Comparison of ENCODE assay signal across 10 mouse cellular contexts in the genomic region with DNA sequence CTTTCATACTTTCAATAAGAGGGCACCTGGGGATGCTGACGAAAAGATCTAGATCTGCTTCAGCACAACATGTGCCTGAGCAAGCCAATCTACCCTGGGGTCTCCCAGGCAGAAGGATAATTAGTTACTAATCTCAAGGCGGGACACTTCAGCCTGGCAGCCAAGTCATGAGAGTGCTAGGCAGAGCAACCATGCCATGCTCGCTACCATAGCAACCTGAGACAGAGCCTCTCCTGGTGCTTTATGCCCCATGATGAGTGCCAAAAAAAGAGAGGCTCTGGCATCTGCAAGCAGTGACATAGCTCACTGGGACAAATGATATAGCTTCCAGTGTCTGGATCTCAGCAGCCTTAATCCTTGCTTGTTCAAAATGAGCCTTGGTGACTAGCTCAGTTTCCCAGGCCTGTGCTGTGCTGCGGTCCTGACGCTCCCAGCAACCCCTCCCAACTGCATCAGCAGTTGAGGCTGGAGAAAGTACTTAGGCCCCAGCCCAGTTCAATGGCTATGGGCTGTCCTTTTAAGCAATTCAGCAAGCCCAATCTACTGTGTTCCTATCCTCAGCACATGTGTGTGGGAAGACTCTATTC. TPM values are rescaled to one million over a fixed set of nuclear protein-coding genes. Genes with fewer than 3 reads are reported as not detected.
DNase-seq lines count a peak whose midpoint lies in the region; ATAC-seq and TF ChIP-seq lines count a peak whose summit lies in the region.
"Had no signal": no experiment of that assay in that cellular context is flagged by ENCODE, and none has a peak within 500 bp of the region (broad histone marks: within the 10 kb centered on the region; RNA-seq: fewer than 3 reads in every experiment).

No protein-coding gene starts in this region.

- TF ChIP-seq CTCF in kidney, adult 2 months (conservative IDR thresholded peaks at IDR 0.05; ENCODE audit: insufficient read depth, insufficient read length, low read depth, low read length): no peak

- TF ChIP-seq POLR2A in kidney, adult 2 months (IDR thresholded peaks at IDR 0.05; ENCODE audit: low read depth, low read length): no peak

- H3K9me3 ChIP-seq in hindbrain, embryonic 10.5 days: no peaks in the 10 kb centered on the region
- no peaks in the 10 kb centered on the region for H3K9me3 ChIP-seq in midbrain, embryonic 13.5 days
- H3K9me3 ChIP-seq: limb, embryonic 13.5 days had no signal

- no peaks in the 10 kb centered on the region for H3K27me3 ChIP-seq in kidney, adult 2 months (replicated peaks; ENCODE audit: control insufficient read depth, insufficient read depth, low read length)
- peaks cover 32% of the 10 kb centered on the region for H3K27me3 ChIP-seq in hindbrain, embryonic 10.5 days (ENCODE audit: insufficient read depth, poor library complexity, severe bottlenecking)
- peaks cover 10% of the 10 kb centered on the region for H3K27me3 ChIP-seq in midbrain, embryonic 13.5 days
- H3K27me3 ChIP-seq: limb, embryonic 13.5 days had no signal

- H3K4me1 ChIP-seq in kidney, adult 2 months (ENCODE audit: control insufficient read depth, insufficient read depth, low read length): peaks cover 8% of the 10 kb centered on the region; the same call in 1 of the 2 replicates
- H3K4me1 ChIP-seq in hindbrain, embryonic 10.5 days (replicated peaks): peaks cover 90% of the 10 kb centered on the region
- H3K4me1 ChIP-seq in midbrain, embryonic 13.5 days (replicated peaks): peaks cover 51% of the 10 kb centered on the region

- WGBS in kidney, adult 2 months: 57% methylated on average over 5 of the region's 5 CpGs
- whole genome bisulfite sequencing in hindbrain, embryonic 10.5 days: 56% methylated on average over 5 of the region's 5 CpGs
- WGBS in midbrain, embryonic 13.5 days: 19% methylated on average over 5 of the region's 5 CpGs

- peak; percentile 56 for DNase-seq in kidney, adult 2 months
- no peak for DNase-seq in kidney, adult 18-20 months
- peak; percentile 25 to 29 for DNase-seq in cerebellum, postnatal 36 days
- DNase-seq in hindbrain, embryonic 10.5 days (ENCODE audit: low spot score): no peak
- DNase-seq in urinary bladder, postnatal 36 days (ENCODE audit: low spot score in 2 of 2): no peak
- no peak for DNase-seq in thymus, postnatal 36 days

- H3K36me3 ChIP-seq in kidney, adult 2 months (ENCODE audit: control insufficient read depth, insufficient read depth, low read length): no peaks in the 10 kb centered on the region
- H3K36me3 ChIP-seq in hindbrain, embryonic 10.5 days: 0 out of 2 replicates have a peak, but pooled peaks cover 5% of the 10 kb centered on the region
- H3K36me3 ChIP-seq in midbrain, embryonic 13.5 days: no peaks in the 10 kb centered on the region
- H3K36me3 ChIP-seq: limb, embryonic 13.5 days had no signal

- no peak overlapping the region for H3K27ac ChIP-seq in kidney, adult 2 months (ENCODE audit: insufficient read depth, low read depth, low read length)
- peak overlapping the region; percentile 73 for H3K27ac ChIP-seq in hindbrain, embryonic 10.5 days
- peak overlapping the region; percentile 70 for H3K27ac ChIP-seq in midbrain, embryonic 13.5 days
- H3K27ac ChIP-seq: limb, embryonic 13.5 days had no signal

- H3K4me3 ChIP-seq in kidney, adult 2 months (ENCODE audit: insufficient read depth, low read depth, low read length): no peak overlapping the region
- H3K4me3 ChIP-seq in hindbrain, embryonic 10.5 days: no peak overlapping the region
- no peak overlapping the region for H3K4me3 ChIP-seq in midbrain, embryonic 13.5 days (replicated peaks)
- H3K4me3 ChIP-seq: limb, embryonic 13.5 days had no signal

- peak; percentile 88 for ATAC-seq in midbrain, embryonic 13.5 days
- no peak for ATAC-seq in monocyte, adult 5-6 weeks (replicated peaks; ENCODE audit: insufficient number of reproducible peaks, low FRiP score, low TSS enrichment, poor library complexity, severe bottlenecking)

- no peak overlapping the region for H3K4me2 ChIP-seq in midbrain, embryonic 13.5 days (replicated peaks)
- H3K4me2 ChIP-seq: heart, embryonic 11.5 days; limb, embryonic 13.5 days had no signal

- no peak overlapping the region for H3K9ac ChIP-seq in midbrain, embryonic 13.5 days (replicated peaks)
- H3K9ac ChIP-seq: limb, embryonic 13.5 days had no signal

RNA-seq across cellular contexts. Expression of a gene that starts 32.8 kb away (rescaled TPM):
- 12.4 and 16.8 TPM in 2 replicates for polyA plus RNA-seq in kidney, adult 2 months (2012; rRNA removed)
- polyA plus RNA-seq in hindbrain, embryonic 10.5 days (2016; fragmentation: Nextera tagmentation; extraction: Ambion mirVana): 3.4 and 3.6 TPM in 2 replicates
- polyA plus RNA-seq in midbrain, embryonic 13.5 days (2015; fragmentation: Nextera tagmentation; extraction: Ambion mirVana): 2.0 and 2.7 TPM in 2 replicates
- total RNA-seq in monocyte, adult 5-6 weeks (2017): 0.11 to 2.1 TPM (median 0.76 TPM) in 3 replicates

RNA-seq across cellular contexts. Expression of a gene that starts 56.7 kb away (rescaled TPM):
- 18.9 and 20.6 TPM in 2 replicates for polyA plus RNA-seq in kidney, adult 2 months (2012; rRNA removed)
- 16.6 and 18.0 TPM in 2 replicates for polyA plus RNA-seq in hindbrain, embryonic 10.5 days (2016; fragmentation: Nextera tagmentation; extraction: Ambion mirVana)
- 31.3 and 34.3 TPM in 2 replicates for polyA plus RNA-seq in midbrain, embryonic 13.5 days (2015; fragmentation: Nextera tagmentation; extraction: Ambion mirVana)
- 112 to 191 TPM (median 137 TPM) in 3 replicates for total RNA-seq in monocyte, adult 5-6 weeks (2017)

Comparison
In these comparisons a context has a peak if more than half of its experiments do, and no peak if none do; other contexts are left out.
1. DNase-seq: peak in kidney, adult 2 months (single experiment) and cerebellum, postnatal 36 days (2 of 2); none in kidney, adult 18-20 months (single experiment), hindbrain, embryonic 10.5 days (single experiment), urinary bladder, postnatal 36 days (0 of 2) and thymus, postnatal 36 days (0 of 2).